Mouse (Mus musculus): ENCODE measurements at regions not wholly inside any gene's neighbourhood (a gene's known extent, or its start where the extent isn't known, plus 50 kb on each side); places are given as distances from the start of the nearest gene placed in this dataset.

DNA sequence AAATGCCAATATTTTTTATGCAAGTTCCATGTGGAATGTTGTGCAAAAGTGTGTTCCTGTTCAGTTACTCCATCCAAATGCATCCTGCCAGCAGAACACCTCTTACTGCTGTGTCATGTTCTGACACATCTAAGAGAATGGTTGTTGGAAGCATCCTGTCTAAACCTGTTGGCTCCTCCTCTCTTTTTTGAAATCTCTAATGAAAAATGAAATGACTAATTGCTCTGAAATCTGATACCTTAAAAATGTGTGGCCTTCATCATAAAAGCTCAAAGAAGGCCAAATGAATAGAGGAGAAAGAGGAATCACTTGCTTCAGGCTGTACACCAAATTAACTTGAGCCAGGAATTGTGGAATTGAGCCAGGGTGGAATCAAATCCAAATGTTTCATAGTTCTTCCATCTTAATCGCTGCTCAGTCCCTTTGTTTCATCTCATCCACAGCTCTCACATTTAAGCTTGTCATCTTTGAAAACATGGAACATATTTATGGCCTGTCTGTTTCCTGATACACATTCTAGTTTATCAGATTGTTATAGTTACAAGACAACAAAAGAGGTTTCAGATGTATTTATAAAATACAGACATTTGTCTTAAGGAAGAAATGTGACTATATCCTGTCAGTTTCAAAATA, 555.0 kb upstream of the Gm9747 start:
- no peaks in the 10 kb centered on the region for H3K79me2 ChIP-seq (ENCODE audit: control insufficient read depth, insufficient read depth)
- H3K79me3 ChIP-seq (ENCODE audit: low read depth): no peaks in the 10 kb centered on the region
- no peak overlapping the region for H3K4me3 ChIP-seq (ENCODE audit: insufficient read depth, poor library complexity, severe bottlenecking)
- H3K27me3 ChIP-seq (ENCODE audit: control insufficient read depth, insufficient read depth, insufficient read length): no peaks in the 10 kb centered on the region
- H3ac ChIP-seq (ENCODE audit: control insufficient read depth, insufficient read length, low read depth): no peak overlapping the region
- no peaks in the 10 kb centered on the region for H3K36me3 ChIP-seq (ENCODE audit: control insufficient read depth, insufficient read depth)
- TF ChIP-seq FOSL1 (IDR thresholded peaks at IDR 0.05; ENCODE audit: insufficient read depth, low read length, poor library complexity, severe bottlenecking): no peak
- TF ChIP-seq MYOD1 (IDR thresholded peaks at IDR 0.05; ENCODE audit: control insufficient read depth, insufficient read length, low read depth): no peak
- TF ChIP-seq USF1 (IDR thresholded peaks at IDR 0.05; ENCODE audit: low read depth): no peak
- TF ChIP-seq MYOG (IDR thresholded peaks at IDR 0.05; ENCODE audit: control insufficient read depth, extremely low read depth, insufficient read length): no peak
- no peak for TF ChIP-seq CEBPB (IDR thresholded peaks at IDR 0.05; ENCODE audit: low read depth)
- no peak for TF ChIP-seq CTCF (IDR thresholded peaks at IDR 0.05; ENCODE audit: control insufficient read depth, insufficient read depth, insufficient read length)
- no peak for TF ChIP-seq MAX (IDR thresholded peaks at IDR 0.05)

DNA sequence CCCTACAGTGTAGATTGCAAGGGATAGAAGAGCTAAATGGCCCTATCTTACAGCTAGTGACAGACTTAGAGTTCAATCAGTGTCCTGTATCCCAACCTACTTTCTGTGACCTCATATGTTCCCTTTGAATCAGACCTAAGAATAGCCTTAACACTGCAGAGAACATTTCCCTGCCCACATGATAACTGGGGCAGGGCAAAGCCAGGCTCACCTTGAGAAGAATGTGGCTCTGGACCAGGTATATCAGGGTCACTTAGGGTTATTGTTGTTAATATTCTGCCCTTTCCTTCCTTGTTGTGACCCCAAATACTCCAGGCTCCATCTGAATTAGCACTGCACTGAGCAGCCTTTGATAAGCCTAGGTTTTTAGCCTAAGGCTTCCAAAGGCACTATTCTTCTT, 536.8 kb upstream of the Gm9747 start:
- no peaks in the 10 kb centered on the region for H3K79me3 ChIP-seq (ENCODE audit: low read depth)
- no peak for TF ChIP-seq MYOD1 (IDR thresholded peaks at IDR 0.05; ENCODE audit: control insufficient read depth, insufficient read length, low read depth)
- no peak for TF ChIP-seq USF1 (IDR thresholded peaks at IDR 0.05; ENCODE audit: low read depth)
- TF ChIP-seq MYOG (IDR thresholded peaks at IDR 0.05; ENCODE audit: control insufficient read depth, extremely low read depth, insufficient read length): no peak
- TF ChIP-seq CEBPB (IDR thresholded peaks at IDR 0.05; ENCODE audit: low read depth): no peak
- no peak for TF ChIP-seq FOSL1 (IDR thresholded peaks at IDR 0.05; ENCODE audit: insufficient read depth, low read length, poor library complexity, severe bottlenecking)
- TF ChIP-seq MAX (IDR thresholded peaks at IDR 0.05): no peak
- no peak for TF ChIP-seq CTCF (IDR thresholded peaks at IDR 0.05; ENCODE audit: control insufficient read depth, insufficient read depth, insufficient read length)
- no peak overlapping the region for H3ac ChIP-seq (ENCODE audit: control insufficient read depth, insufficient read length, low read depth)
- no peaks in the 10 kb centered on the region for H3K36me3 ChIP-seq (ENCODE audit: control insufficient read depth, insufficient read depth)
- H3K4me3 ChIP-seq (ENCODE audit: insufficient read depth, poor library complexity, severe bottlenecking): no peak overlapping the region
- no peaks in the 10 kb centered on the region for H3K79me2 ChIP-seq (ENCODE audit: control insufficient read depth, insufficient read depth)
- H3K27me3 ChIP-seq (ENCODE audit: control insufficient read depth, insufficient read depth, insufficient read length): no peaks in the 10 kb centered on the region

DNA sequence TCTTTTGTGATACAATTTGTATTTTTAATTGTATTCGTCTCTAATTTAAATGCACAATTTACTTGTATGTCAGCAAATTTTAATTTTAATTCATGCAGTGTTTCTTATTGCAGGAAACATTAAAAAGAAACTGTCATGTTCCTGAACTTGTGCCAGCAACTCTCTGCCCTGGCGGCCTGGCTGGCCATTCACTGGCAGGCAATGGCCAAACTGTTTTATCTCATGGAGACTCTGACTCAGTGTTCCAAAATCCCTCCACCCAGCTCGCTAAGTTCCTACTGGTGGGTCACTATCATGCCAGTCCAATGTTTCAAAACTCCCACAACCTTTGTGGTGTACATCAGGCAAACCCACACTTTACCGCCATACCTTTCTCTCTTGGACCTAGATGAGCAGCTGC, 523.7 kb upstream of the Gm9747 start:
- no peaks in the 10 kb centered on the region for H3K79me2 ChIP-seq (ENCODE audit: control insufficient read depth, insufficient read depth)
- H3K36me3 ChIP-seq (ENCODE audit: control insufficient read depth, insufficient read depth): no peaks in the 10 kb centered on the region
- no peak overlapping the region for H3ac ChIP-seq (ENCODE audit: control insufficient read depth, insufficient read length, low read depth)
- no peaks in the 10 kb centered on the region for H3K27me3 ChIP-seq (ENCODE audit: control insufficient read depth, insufficient read depth, insufficient read length)
- TF ChIP-seq CEBPB (IDR thresholded peaks at IDR 0.05; ENCODE audit: low read depth) (no peak), MYOD1 (IDR thresholded peaks at IDR 0.05; ENCODE audit: control insufficient read depth, insufficient read length, low read depth) (no peak), USF1 (IDR thresholded peaks at IDR 0.05; ENCODE audit: low read depth) (no peak), CTCF (IDR thresholded peaks at IDR 0.05; ENCODE audit: control insufficient read depth, insufficient read depth, insufficient read length) (no peak), FOSL1 (IDR thresholded peaks at IDR 0.05; ENCODE audit: insufficient read depth, low read length, poor library complexity, severe bottlenecking) (no peak), MYOG (IDR thresholded peaks at IDR 0.05; ENCODE audit: control insufficient read depth, extremely low read depth, insufficient read length) (no peak), MAX (IDR thresholded peaks at IDR 0.05) (no peak)
- H3K79me3 ChIP-seq (ENCODE audit: low read depth): no peaks in the 10 kb centered on the region
- no peak overlapping the region for H3K4me3 ChIP-seq (ENCODE audit: insufficient read depth, poor library complexity, severe bottlenecking)

DNA sequence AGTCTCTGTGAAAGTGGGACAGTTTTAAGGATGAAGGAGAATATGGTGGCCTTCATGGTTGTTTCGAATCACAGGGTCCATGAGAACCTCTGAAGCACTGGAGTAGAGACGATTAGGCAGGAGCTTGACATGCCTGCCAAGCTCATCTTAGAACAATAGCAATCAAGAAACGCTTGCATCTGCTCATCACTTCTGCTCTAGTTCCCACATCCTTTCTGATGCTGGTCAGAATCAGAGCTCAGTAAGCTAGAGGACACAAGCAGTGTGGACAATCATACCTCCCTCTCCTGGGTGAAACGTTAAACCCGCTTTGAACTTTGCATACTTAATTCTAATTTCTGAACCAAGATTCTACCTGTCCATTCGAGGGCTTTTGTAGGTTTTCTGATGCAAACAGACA, 515.8 kb upstream of the Gm9747 start:
- Histone ChIP-seq H3ac (ENCODE audit: control insufficient read depth, insufficient read length, low read depth) (no peak overlapping the region), H3K79me3 (ENCODE audit: low read depth) (no peaks in the 10 kb centered on the region), H3K27me3 (ENCODE audit: control insufficient read depth, insufficient read depth, insufficient read length) (no peaks in the 10 kb centered on the region), H3K79me2 (ENCODE audit: control insufficient read depth, insufficient read depth) (no peaks in the 10 kb centered on the region), H3K36me3 (ENCODE audit: control insufficient read depth, insufficient read depth) (no peaks in the 10 kb centered on the region), H3K4me3 (ENCODE audit: insufficient read depth, poor library complexity, severe bottlenecking) (no peak overlapping the region)
- TF ChIP-seq CTCF (IDR thresholded peaks at IDR 0.05; ENCODE audit: control insufficient read depth, insufficient read depth, insufficient read length): no peak
- TF ChIP-seq CEBPB (IDR thresholded peaks at IDR 0.05; ENCODE audit: low read depth): no peak
- no peak for TF ChIP-seq MYOG (IDR thresholded peaks at IDR 0.05; ENCODE audit: control insufficient read depth, extremely low read depth, insufficient read length)
- TF ChIP-seq MAX (IDR thresholded peaks at IDR 0.05): no peak
- TF ChIP-seq MYOD1 (IDR thresholded peaks at IDR 0.05; ENCODE audit: control insufficient read depth, insufficient read length, low read depth): no peak
- TF ChIP-seq FOSL1 (IDR thresholded peaks at IDR 0.05; ENCODE audit: insufficient read depth, low read length, poor library complexity, severe bottlenecking): no peak
- TF ChIP-seq USF1 (IDR thresholded peaks at IDR 0.05; ENCODE audit: low read depth): no peak

DNA sequence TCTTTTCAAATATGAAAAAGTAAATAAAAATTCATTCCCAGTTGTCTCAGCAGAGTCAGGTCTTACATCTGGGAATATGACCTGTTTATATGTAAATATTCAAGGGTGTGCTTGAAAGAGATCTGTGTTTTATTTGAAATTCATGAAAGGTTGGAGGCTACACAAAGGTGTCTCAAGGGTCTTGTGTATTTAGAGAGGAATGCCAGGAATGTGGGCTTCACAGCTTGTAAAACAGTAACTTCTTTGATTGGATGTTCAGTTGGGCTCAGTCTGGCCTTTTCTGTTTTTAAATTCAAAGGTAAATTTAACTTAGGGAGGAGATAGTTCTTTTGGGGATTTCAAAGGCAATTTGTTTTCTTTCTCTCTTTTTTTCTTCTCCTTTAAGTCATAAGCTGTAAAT, 514.7 kb upstream of the Gm9747 start:
- TF ChIP-seq FOSL1 (IDR thresholded peaks at IDR 0.05; ENCODE audit: insufficient read depth, low read length, poor library complexity, severe bottlenecking): no peak
- no peak for TF ChIP-seq USF1 (IDR thresholded peaks at IDR 0.05; ENCODE audit: low read depth)
- no peak for TF ChIP-seq MYOG (IDR thresholded peaks at IDR 0.05; ENCODE audit: control insufficient read depth, extremely low read depth, insufficient read length)
- TF ChIP-seq CEBPB (IDR thresholded peaks at IDR 0.05; ENCODE audit: low read depth): no peak
- no peak for TF ChIP-seq MAX (IDR thresholded peaks at IDR 0.05)
- no peak overlapping the region for H3K4me3 ChIP-seq (ENCODE audit: insufficient read depth, poor library complexity, severe bottlenecking)
- H3K27me3 ChIP-seq (ENCODE audit: control insufficient read depth, insufficient read depth, insufficient read length): no peaks in the 10 kb centered on the region

DNA sequence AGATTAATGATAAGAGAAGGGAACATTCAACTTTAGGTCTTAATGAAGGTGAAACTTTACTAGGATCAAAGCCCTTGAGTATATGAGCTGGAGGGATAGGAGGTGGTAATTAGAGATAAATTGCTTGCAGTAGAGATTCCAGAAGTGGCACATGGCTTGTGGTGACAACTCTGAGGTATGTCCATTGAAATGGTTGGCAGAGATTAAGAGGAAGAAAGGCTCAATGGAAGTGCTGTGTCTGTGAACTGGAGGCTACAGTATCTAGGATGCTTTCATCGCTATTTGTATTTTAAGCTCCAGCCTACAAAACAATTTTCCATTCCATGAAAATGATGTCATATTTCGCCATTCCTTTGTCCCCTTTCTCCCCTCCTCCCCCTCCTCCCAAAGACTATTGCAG, 508.1 kb upstream of the Gm9747 start:
- no peak overlapping the region for H3ac ChIP-seq (ENCODE audit: control insufficient read depth, insufficient read length, low read depth)
- TF ChIP-seq MYOG (IDR thresholded peaks at IDR 0.05; ENCODE audit: control insufficient read depth, extremely low read depth, insufficient read length) (no peak), USF1 (IDR thresholded peaks at IDR 0.05; ENCODE audit: low read depth) (no peak), MYOD1 (IDR thresholded peaks at IDR 0.05; ENCODE audit: control insufficient read depth, insufficient read length, low read depth) (no peak), FOSL1 (IDR thresholded peaks at IDR 0.05; ENCODE audit: insufficient read depth, low read length, poor library complexity, severe bottlenecking) (no peak), CEBPB (IDR thresholded peaks at IDR 0.05; ENCODE audit: low read depth) (no peak), MAX (IDR thresholded peaks at IDR 0.05) (no peak), CTCF (IDR thresholded peaks at IDR 0.05; ENCODE audit: control insufficient read depth, insufficient read depth, insufficient read length) (no peak)
- H3K27me3 ChIP-seq (ENCODE audit: control insufficient read depth, insufficient read depth, insufficient read length): no peaks in the 10 kb centered on the region
- H3K4me3 ChIP-seq (ENCODE audit: insufficient read depth, poor library complexity, severe bottlenecking): no peak overlapping the region
- H3K36me3 ChIP-seq (ENCODE audit: control insufficient read depth, insufficient read depth): no peaks in the 10 kb centered on the region
- no peaks in the 10 kb centered on the region for H3K79me2 ChIP-seq (ENCODE audit: control insufficient read depth, insufficient read depth)
- no peaks in the 10 kb centered on the region for H3K79me3 ChIP-seq (ENCODE audit: low read depth)

More for the DNA sequence above, 514.7 kb upstream of the Gm9747 start:
- Histone ChIP-seq H3K79me2 (ENCODE audit: control insufficient read depth, insufficient read depth) (no peaks in the 10 kb centered on the region), H3K36me3 (ENCODE audit: control insufficient read depth, insufficient read depth) (no peaks in the 10 kb centered on the region), H3K79me3 (ENCODE audit: low read depth) (no peaks in the 10 kb centered on the region), H3ac (ENCODE audit: control insufficient read depth, insufficient read length, low read depth) (no peak overlapping the region)
